Mouse (Mus musculus): ENCODE measurements at regions not wholly inside any gene's neighbourhood (a gene's known extent, or its start where the extent isn't known, plus 50 kb on each side); places are given as distances from the start of the nearest gene placed in this dataset.
A peak's percentile ranks its signal among the peaks of the same experiment; 100 is the strongest.

- DNase-seq: no peak
Observed at GRCm38 (mm10) chr10:109607121-109607520, 596.3 kb upstream of the Syt1 start.

GRCm38 (mm10) chr10:109603241-109603640, 592.5 kb upstream of the Syt1 start:
- DNase-seq: no peak

- DNase-seq: no peak
Observed at GRCm38 (mm10) chr10:109598604-109599003, 587.8 kb upstream of the Syt1 start.

GRCm38 (mm10) chr10:109573200-109573599, 562.4 kb upstream of the Syt1 start:
- no peak for DNase-seq

- no peak for DNase-seq
Observed at GRCm38 (mm10) chr10:109569798-109570197, 559.0 kb upstream of the Syt1 start.

- DNase-seq: no peak
Observed at GRCm38 (mm10) chr10:109566675-109567074, 555.9 kb upstream of the Syt1 start.

GRCm38 (mm10) chr10:109561638-109562037, 550.9 kb upstream of the Syt1 start:
- no peak for DNase-seq

- DNase-seq: no peak
Observed at GRCm38 (mm10) chr10:109561094-109561493, 550.3 kb upstream of the Syt1 start.

- DNase-seq: no peak
Observed at GRCm38 (mm10) chr10:109543301-109543700, 532.5 kb upstream of the Syt1 start.

- DNase-seq: no peak
Observed at GRCm38 (mm10) chr10:109540229-109540628, 529.4 kb upstream of the Syt1 start.

- DNase-seq: no peak
Observed at GRCm38 (mm10) chr10:109528096-109528495, 517.3 kb upstream of the Syt1 start.

- no peak for DNase-seq
Observed at GRCm38 (mm10) chr10:109521681-109522080, 510.9 kb upstream of the Syt1 start.

GRCm38 (mm10) chr10:109517664-109518063, 506.9 kb upstream of the Syt1 start:
- DNase-seq: no peak

- no peak for DNase-seq
Observed at GRCm38 (mm10) chr10:109515225-109515624, 504.4 kb upstream of the Syt1 start.

- no peak for DNase-seq
Observed at GRCm38 (mm10) chr10:109510917-109511715, 500.3 kb upstream of the Syt1 start.

- no peak for DNase-seq
Observed at GRCm38 (mm10) chr10:109508553-109508952, 497.8 kb upstream of the Syt1 start.

GRCm38 (mm10) chr10:109507228-109507627, 496.4 kb upstream of the Syt1 start:
- DNase-seq: no peak

- DNase-seq: no peak
Observed at GRCm38 (mm10) chr10:109504683-109505082, 493.9 kb upstream of the Syt1 start.

GRCm38 (mm10) chr10:109500861-109501260, 490.1 kb upstream of the Syt1 start:
- DNase-seq: no peak

GRCm38 (mm10) chr10:109498301-109498700, 487.5 kb upstream of the Syt1 start:
- DNase-seq: no peak

GRCm38 (mm10) chr10:109496161-109496560, 485.4 kb upstream of the Syt1 start:
- DNase-seq: peak; percentile 14

GRCm38 (mm10) chr10:109490765-109491164, 480.0 kb upstream of the Syt1 start:
- DNase-seq: no peak

- DNase-seq: no peak
Observed at GRCm38 (mm10) chr10:109488000-109488399, 477.2 kb upstream of the Syt1 start.

GRCm38 (mm10) chr10:109486917-109487604, 476.3 kb upstream of the Syt1 start:
- DNase-seq: no peak
